Mouse (Mus musculus): ENCODE data around the gene Tigd2.

GRCm38 (mm10) chr6:59190006-59190405 is 18.7 kb upstream of the Tigd2 start:
- no peak for TF ChIP-seq CTCF (IDR thresholded peaks at IDR 0.05; ENCODE audit: borderline replicate concordance, insufficient read depth, low read depth, low read length)
- no peak for TF ChIP-seq POLR2A (IDR thresholded peaks at IDR 0.05; ENCODE audit: borderline replicate concordance, insufficient read depth, low read length)

All from cerebellum, adult 2 months (tissue).